Mouse (Mus musculus) cerebellum, postnatal 4 days (tissue): Measurements from ENCODE around the gene Grik3.
"Not testable (repeated sequence)": the region's sequence is repeated elsewhere in the genome, so short reads cannot be mapped to it uniquely, and the experiment has no call there.

Source experiments
- DNase-seq, 2 experiments: peaks; one replicate each; pipeline ENCODE4 v3.0.0; 2022; ENCODE audit warnings: low spot score in 2 of 2, mixed read lengths in 1 of 2

Gene Grik3

GRCm38 (mm10) chr4:125590241-125590919 is 99.9 kb downstream of the Grik3 start:
- DNase-seq, result no peak

DNA sequence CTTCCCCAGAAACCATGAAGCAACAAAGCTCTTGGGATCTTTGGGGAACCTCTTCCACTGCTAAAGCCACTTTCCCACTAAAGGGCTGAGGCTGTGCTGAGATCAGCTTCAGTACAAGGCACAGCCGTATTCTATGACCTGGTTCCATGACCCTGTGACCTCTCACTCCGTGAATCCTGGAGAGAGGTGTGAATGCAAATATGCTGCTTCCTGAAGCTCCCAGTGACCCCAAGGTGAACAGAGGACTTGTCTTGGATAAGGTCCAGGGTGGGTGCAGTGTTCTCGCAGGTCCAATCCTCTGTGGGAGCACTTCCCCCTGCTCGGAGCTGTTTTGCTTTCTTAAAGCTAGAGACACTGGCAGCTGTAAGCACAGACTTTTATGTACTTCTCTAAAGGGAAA is 102.2 kb downstream of the Grik3 start:
- DNase-seq, result no peak

- DNase-seq, result no peak
Measured at GRCm38 (mm10) chr4:125595011-125595410, 104.5 kb downstream of the Grik3 start.

DNA sequence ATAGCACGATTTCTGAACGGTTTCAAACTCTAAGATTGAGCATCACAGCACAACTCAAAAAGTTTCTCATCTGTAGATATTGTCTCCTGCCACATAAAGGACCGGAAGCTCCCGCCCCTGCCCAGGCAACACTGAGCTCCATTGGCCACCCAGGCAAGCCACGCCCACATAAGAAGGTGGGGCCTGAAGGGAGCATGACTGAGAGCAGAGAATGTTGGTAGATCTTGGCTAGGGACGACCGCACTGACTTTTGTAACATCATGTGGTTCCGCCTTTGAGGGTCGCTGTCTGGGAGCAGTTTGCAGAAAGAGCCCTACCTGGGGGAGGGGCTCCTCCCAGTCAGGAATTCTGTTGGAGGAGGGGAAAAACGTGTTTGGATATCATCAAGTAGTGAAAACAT is 108.2 kb downstream of the Grik3 start:
- DNase-seq, result no peak

DNA sequence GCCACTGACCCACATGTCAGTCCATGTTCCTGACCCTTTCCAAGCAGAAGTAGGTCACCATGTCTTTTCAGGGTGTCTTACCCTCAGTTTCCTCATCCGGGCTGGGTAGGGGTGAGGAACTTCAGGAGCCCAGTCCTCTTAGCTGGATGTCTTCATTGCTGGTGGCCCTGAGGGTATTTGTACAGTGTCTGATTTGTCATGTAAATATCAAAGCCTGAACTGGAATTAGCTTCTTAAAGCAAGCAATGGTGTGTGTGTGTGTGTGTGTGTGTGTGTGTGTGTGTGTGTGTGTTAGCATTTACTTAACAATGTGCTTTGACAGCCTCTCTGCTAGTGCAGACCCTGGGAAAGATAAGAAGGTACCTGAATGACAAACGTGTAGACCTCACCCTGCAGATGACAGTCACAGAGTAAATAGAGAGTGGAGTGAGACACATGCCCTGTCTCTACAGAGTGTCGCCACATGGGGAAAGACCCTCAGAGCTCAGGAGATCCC is 109.1 kb downstream of the Grik3 start:
- DNase-seq, result no peak

DNA sequence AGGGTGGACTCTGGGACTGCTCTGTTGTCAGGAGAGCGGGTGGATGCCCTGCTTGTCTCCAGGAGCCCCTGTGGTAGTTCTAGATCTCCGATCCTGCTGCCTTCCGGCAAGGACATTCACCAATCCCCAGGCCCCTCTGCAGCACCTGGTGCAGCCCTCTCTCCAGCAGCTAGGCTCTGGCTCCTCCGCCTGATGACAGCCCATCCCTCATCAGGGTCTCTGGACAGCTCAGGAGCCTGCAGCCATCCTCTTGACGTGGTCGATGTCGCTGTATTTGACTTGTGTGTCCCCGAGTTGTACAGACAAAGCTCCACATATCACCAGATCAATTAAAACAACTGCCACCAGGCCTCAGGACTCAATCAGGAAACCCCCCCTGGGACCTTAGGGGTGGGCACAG is 110.1 kb downstream of the Grik3 start:
- DNase-seq, result no peak

- DNase-seq, result no peak
Measured at GRCm38 (mm10) chr4:125601301-125601700, 110.8 kb downstream of the Grik3 start.

GRCm38 (mm10) chr4:125604494-125604893 is 114.0 kb downstream of the Grik3 start:
- DNase-seq, result no peak

- no peak for DNase-seq
Measured at GRCm38 (mm10) chr4:125606147-125606546, 115.6 kb downstream of the Grik3 start.

GRCm38 (mm10) chr4:125607397-125608042 is 117.0 kb downstream of the Grik3 start:
- no peak for DNase-seq

GRCm38 (mm10) chr4:125608896-125609295 is 118.4 kb downstream of the Grik3 start:
- not testable (repeated sequence) for DNase-seq

DNA sequence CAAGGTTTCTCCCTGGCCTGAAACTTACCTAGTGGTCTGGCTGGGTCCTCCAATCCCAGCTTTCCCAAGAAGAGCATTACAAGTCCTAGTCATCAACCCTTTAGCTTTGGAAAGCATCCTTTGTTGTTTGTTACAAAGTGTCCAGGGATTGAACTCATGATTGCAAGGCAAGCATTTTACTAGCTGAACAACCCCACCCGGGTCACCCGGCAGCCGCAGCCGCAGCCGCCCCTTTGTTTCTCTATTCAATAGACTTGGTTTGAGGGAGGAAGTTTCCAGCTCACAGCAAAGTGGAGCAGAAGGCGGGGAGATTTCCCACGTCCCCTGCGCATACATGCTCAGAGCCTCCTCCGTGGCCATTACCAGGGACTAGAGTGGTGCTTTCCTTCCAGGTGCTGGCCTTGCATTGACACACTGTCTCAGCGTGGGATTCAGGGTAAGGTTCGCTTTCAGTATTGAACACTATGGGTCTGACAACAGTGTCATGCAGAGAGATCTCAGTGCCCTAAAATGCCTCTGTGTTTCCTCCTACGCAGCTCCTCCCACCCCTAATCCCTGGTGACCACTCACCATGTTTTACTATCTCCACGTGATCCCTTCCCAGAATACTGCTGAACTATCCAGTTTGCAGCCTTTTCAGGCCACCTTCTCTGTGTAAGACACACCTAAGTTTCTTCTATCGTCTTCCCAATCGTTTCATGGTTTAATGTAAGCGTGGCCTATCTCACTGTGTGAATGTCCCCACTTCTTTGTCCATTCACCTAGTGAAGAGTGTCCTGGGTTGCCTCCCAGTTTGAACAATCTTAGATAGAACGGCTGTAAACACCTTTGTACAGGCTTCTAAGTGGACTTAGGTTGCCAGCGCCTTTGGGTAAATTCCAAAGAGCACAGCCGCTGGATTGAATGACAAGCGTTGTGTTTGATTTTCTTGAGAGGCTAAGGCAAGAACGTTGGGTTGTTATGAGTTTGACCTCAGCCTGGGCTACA is 119.1 kb downstream of the Grik3 start:
- no peak for DNase-seq

- DNase-seq, result no peak
Measured at GRCm38 (mm10) chr4:125617851-125618250, 127.4 kb downstream of the Grik3 start.

DNA sequence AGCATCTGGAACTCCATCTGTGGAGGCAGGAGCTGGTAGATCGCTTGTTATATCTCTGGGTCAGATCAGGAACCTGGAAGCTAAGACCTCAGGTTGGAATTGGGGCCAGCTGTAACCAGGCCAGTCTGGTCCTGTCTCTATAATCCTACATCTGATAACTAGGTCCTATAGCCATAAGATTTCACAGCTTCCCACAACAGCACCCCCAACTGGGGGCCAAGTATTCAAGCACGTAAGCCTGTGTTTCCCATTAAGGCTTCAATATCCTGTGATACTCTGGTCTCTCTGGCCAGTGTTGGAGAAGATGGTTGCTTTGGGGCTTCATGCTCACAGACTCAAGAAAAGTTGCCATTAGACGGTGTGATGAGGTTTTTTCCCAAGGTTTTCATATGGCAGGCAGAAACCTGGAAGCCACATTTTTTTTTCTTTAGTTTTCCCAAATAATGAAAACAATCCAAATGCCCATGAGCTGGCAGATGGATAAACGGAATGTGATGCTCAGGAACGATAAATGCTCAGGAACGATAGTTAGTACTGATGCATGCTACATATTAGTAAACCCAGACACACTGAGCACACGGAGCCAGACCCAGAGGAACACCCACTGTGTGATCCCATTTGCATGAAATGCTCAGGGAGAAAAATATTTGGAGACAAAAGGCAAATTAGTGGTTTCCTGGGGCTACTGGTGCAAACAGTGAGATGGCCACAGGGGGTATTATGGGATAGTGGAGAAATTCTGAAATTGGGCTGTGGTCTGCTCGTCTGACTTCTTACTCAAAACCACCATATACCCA is 128.2 kb downstream of the Grik3 start:
- DNase-seq, result no peak

DNA sequence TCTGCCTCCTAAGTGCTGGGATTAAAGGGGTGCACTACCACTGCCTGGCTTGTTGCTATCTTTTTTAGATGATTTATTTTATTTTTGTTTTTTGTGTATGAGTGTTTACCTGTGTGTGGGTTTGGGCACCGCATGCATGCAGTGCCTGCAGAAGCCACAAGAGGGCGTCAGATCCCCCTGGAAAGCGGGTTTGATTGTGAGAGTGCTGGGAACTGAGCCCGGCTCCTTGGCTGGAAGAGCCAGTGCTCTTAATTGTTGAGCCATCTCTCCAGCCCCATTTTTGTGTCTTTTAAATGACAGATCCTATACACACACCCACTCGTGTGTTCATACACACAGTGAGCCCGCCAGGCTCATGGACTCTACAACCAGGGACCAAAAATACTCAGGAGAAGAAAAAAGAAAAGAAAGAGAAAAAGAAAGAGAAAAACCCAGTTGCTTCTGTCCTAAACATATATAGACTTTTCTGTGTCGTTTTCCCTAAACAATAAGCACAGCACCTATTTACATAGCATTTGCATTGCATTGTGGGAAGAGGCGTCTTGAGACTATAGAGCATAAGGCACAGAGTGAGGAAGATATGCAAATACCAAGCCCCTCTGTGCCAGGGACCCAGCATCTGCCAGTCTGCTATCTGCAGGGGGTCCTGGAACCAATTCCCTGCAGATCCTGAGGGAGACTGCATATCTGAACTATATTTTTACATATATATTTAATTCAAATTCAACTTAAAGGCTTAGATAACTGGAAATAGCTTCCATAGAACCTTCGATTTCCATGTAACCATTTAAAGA is 134.6 kb downstream of the Grik3 start:
- DNase-seq, result no peak

DNA sequence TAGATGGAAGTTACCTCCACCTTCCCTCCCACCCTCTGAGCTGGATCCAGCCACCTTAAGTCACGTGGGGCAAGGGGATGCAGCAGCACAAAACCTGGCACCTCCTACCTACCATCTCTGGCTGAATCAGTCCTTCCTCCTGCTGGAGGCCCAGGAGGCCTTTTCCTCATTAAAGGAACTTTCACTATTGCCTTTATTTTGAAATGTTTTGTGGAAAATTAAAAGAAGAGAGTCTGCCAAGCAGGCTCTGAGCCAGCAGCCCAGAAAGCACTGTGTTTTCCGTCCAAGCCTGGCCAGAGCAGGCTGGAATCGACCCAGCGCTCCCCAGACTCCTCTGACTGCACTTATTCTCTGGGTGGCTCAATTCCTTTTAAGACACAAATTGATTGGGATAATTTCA is 139.0 kb downstream of the Grik3 start:
- peak in 1 of 2 experiments; percentile 39 for DNase-seq

DNA sequence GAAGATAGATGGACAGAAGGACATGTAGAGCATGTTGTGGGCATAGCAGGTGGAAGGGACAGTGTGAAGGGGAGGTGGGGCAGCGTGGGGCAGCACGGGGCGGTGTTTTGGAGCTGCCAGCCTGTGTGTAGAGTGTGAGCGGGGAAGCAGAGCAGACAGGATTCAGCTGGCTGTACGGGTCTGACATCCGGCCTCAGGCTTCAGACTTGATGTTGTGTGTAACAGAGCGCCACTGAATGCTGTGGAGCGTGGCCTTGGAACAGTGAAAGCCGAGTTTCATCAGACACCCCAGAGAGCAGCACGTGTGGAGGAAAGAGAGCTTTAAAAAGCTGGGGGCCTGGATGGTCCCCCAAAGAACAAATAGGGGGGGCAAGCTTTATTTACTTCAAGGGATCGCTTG is 144.5 kb downstream of the Grik3 start:
- DNase-seq, result no peak

DNA sequence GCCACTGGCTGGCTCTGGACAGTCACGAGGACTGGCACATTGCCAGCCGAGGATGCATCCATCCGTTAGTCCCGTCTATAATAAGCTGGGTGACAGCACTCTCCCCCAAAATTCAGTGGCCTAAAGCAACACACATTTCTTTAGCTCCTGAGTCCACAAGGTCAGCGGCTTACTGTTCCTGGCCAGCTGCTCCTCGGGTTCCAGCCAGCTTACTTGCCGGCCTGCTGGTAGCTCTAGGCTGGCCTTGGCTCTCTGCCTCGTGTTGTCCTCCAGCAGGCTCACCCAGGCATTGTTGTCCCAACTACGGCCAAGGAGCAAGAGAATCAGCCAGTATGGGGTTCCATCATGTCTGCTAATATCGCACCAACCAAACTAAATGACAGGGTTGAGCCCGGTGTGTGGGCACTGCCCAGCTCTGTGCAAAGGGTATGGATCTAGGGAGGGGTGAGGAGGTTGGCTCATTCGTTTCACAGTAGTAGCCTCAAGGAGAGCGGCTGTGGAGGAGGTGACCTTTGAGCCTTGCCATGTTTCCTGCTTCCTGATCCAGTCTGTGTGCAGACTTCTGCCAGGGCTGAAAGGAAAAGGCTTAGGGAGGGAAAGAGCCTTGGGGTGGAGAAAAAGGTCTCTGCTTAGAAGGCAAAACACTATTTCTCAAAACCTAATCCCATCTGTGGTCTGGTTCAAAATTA is 146.3 kb downstream of the Grik3 start:
- DNase-seq, result peak in 1 of 2 experiments; percentile 71

GRCm38 (mm10) chr4:125637364-125637763 is 146.9 kb downstream of the Grik3 start:
- no peak for DNase-seq

GRCm38 (mm10) chr4:125640520-125640919 is 150.0 kb downstream of the Grik3 start:
- DNase-seq, result no peak
